Comparison of ENCODE assay signal across 31 mouse cellular contexts in the genomic region with DNA sequence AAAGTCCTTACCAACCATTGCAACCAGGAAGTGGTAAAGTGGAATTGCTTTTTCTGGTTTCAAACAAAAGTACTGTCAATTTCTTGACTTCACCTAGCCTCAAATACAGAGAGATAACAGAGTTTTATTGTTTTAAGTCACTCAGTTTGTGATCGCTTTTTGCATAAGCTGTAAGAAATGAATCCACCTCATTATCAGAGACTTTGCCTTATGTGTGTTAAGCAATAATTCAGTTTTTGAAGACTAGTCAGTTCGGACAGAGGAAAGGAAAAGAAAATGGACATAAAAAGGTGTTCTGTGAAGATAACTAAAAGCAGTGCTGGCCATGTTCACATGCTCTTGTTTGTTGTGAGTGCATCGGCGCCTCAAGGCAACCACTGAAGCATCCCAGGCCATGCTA.
"Had no signal": no experiment of that assay in that cellular context is flagged by ENCODE, and none has a peak within 500 bp of the region (broad histone marks: within the 10 kb centered on the region; RNA-seq: fewer than 3 reads in every experiment).

No protein-coding gene starts in this region.

- H3K27ac ChIP-seq: limb, embryonic 10.5 days; limb, embryonic 12.5 days; limb, embryonic 13.5 days; limb, embryonic 15.5 days; liver, embryonic 12.5 days; liver, embryonic 13.5 days; liver, embryonic 14.5 days; liver, embryonic 15.5 days; lung, embryonic 15.5 days; macrophage; midbrain, embryonic 10.5 days; midbrain, embryonic 12.5 days; midbrain, embryonic 13.5 days; midbrain, embryonic 15.5 days; neural tube, embryonic 12.5 days had no signal

- H3K4me3 ChIP-seq: limb, embryonic 10.5 days; limb, embryonic 12.5 days; limb, embryonic 13.5 days; limb, embryonic 15.5 days; liver, embryonic 12.5 days; liver, embryonic 13.5 days; liver, embryonic 15.5 days; lung, embryonic 15.5 days; megakaryocyte, embryonic 14.5 days; midbrain, embryonic 10.5 days; midbrain, embryonic 12.5 days; midbrain, embryonic 13.5 days; midbrain, embryonic 15.5 days; myocyte; neural tube, embryonic 12.5 days had no signal

- H3K9ac ChIP-seq: limb, embryonic 12.5 days; limb, embryonic 13.5 days; limb, embryonic 15.5 days; liver, embryonic 12.5 days; liver, embryonic 13.5 days; liver, embryonic 14.5 days; liver, embryonic 15.5 days; liver, postnatal 0 days; lung, embryonic 14.5 days; lung, embryonic 15.5 days; midbrain, embryonic 12.5 days; midbrain, embryonic 13.5 days; midbrain, embryonic 15.5 days; neural tube, embryonic 12.5 days had no signal

- H3K4me1 ChIP-seq: limb, embryonic 10.5 days; limb, embryonic 12.5 days; limb, embryonic 13.5 days; limb, embryonic 15.5 days; liver, embryonic 12.5 days; liver, embryonic 13.5 days; liver, embryonic 15.5 days; lung, embryonic 15.5 days; midbrain, embryonic 10.5 days; midbrain, embryonic 12.5 days; midbrain, embryonic 15.5 days; neural tube, embryonic 12.5 days had no signal

- H3K4me2 ChIP-seq: limb, embryonic 12.5 days; limb, embryonic 13.5 days; limb, embryonic 15.5 days; liver, embryonic 11.5 days; liver, embryonic 12.5 days; liver, embryonic 13.5 days; liver, embryonic 15.5 days; lung, embryonic 14.5 days; lung, embryonic 15.5 days; midbrain, embryonic 12.5 days; midbrain, embryonic 13.5 days; midbrain, embryonic 15.5 days; neural tube, embryonic 12.5 days had no signal

- H3K27me3 ChIP-seq: limb, embryonic 12.5 days; limb, embryonic 13.5 days; limb, embryonic 15.5 days; liver, embryonic 12.5 days; liver, embryonic 13.5 days; liver, embryonic 15.5 days; lung, embryonic 15.5 days; megakaryocyte, embryonic 14.5 days; midbrain, embryonic 12.5 days; midbrain, embryonic 13.5 days; midbrain, embryonic 15.5 days; neural tube, embryonic 12.5 days had no signal

- ATAC-seq: liver, embryonic 12.5 days; liver, postnatal 0 days; lung, postnatal 0 days; midbrain, embryonic 13.5 days; midbrain, embryonic 15.5 days; midbrain, embryonic 16.5 days had no signal

- DNase-seq: left cerebral cortex, postnatal 4 days; liver; liver, embryonic 13.5 days; liver, postnatal 0 days; lung, adult 18-20 months; lung, adult 2 months; lung, embryonic 14.5 days; lung, postnatal 10 days; lung, postnatal 14 days; lung, postnatal 36 days; lung, postnatal 4 days; midbrain, embryonic 14.5 days had no signal

- H3K9me3 ChIP-seq: limb, embryonic 10.5 days; limb, embryonic 12.5 days; limb, embryonic 13.5 days; limb, embryonic 15.5 days; liver, embryonic 12.5 days; liver, embryonic 13.5 days; liver, embryonic 15.5 days; lung, embryonic 15.5 days; megakaryocyte, embryonic 14.5 days; midbrain, embryonic 10.5 days; midbrain, embryonic 12.5 days; midbrain, embryonic 13.5 days; midbrain, embryonic 15.5 days; neural tube, embryonic 12.5 days had no signal

- H3K36me3 ChIP-seq: limb, embryonic 10.5 days; limb, embryonic 12.5 days; limb, embryonic 13.5 days; limb, embryonic 15.5 days; liver, embryonic 12.5 days; liver, embryonic 13.5 days; liver, embryonic 15.5 days; lung, embryonic 15.5 days; midbrain, embryonic 10.5 days; midbrain, embryonic 12.5 days; midbrain, embryonic 13.5 days; midbrain, embryonic 15.5 days; neural tube, embryonic 12.5 days had no signal
